Mouse (Mus musculus) left cerebral cortex, adult 8-10 months (tissue): ENCODE measurements around the gene Ptma. TPM values are rescaled to one million over a fixed set of nuclear protein-coding genes. Genes with fewer than 3 reads are reported as not detected.
A peak's percentile ranks its signal among the peaks of the same experiment; 100 is the strongest.
"Not testable (repeated sequence)": the region's sequence is repeated elsewhere in the genome, so short reads cannot be mapped to it uniquely, and the experiment has no call there.

Experiments
- DNase-seq, 2 experiments: peaks; one replicate each; pipeline ENCODE4 v3.0.0; 2022; ENCODE audit warnings: low spot score in 2 of 2
- total RNA-seq, 4 experiments: library from RNA; stranded (reverse); gene quantifications; 2 replicates each; pipeline ENCODE4 v1.2.4; 2022

The Ptma gene
- total RNA-seq, 4 experiments from 2014 or later, result 407 to 432 (median 416) TPM

DNA sequence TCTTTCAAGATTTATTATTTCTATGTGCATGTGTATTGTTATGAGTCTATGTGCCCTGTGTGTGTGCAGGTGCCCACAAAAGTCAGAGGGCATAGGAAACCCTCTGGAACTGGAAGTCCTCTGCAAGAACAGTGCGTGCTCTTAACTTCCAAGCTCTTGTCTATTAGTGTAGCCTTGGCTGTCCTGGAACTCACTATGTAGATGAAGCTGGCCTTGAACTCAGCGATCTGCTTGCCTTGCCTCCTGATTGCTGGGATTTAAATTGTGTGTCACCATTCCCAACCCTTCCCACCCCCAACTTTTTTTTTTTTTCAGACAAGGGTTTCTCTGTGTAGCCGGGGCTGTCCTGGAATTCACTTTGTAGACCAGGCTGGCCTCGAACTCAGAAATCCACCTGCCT lies 30.2 kb upstream of the Ptma start:
- no peak for DNase-seq

DNA sequence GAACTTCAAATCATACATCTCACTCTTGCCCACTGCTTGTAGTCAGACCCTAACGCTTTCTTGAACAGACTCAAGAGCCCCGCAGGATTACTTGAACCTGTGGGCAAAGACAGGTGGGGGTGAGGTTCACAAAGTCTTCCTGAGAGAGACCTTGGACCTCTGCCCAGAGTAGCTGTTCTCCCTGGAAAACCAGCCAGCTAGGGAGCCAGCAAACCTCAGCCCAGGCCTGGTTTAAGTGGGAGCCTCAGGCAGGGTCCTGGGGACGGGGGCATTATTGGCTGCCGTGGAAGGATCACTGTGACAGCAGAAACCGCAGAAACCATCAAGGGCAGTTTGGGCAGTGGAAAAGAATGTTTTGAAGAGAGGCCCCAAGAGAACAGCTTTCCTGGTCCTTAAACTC lies 29.2 kb upstream of the Ptma start:
- no peak for DNase-seq

DNA sequence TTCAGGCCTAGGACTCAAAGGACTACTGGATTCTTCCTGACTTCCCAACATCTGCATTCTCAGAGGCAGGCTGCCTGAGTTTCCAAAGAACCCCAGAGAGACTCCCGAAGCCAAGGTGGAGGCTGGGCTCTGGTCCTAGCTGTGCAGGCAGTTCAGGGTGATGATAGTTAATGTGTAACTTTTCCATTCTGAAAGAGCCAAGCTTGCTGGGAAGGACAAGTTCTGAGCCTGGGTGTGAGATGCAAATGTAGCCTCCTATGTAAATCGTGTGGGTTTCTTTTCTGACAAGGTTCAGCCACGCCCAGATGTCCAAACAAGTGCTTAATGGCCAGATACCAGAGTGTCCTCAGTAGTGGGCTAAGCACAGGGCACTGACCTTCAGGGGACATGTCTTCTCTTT lies 28.5 kb upstream of the Ptma start:
- DNase-seq, result no peak

DNA sequence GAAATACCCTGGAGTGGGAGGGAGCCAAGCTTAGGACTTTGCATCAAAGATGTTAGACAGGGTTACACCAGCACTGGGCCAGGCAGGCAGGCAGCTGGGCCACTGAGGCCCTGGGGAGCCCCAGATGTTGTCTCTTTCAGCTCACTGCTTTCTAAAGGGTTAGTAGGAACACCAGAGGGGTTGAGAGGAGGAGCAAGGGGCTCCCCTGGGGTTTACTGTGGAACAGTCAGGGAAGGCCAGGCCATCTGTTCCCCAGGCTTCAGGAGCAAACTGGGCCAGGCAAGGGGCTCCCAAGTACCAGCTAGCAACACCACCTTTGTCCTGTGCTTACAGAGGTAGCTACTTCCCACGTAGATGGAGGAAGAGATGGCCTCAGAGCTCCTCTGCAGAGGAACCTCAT lies 27.9 kb upstream of the Ptma start:
- no peak for DNase-seq

DNA sequence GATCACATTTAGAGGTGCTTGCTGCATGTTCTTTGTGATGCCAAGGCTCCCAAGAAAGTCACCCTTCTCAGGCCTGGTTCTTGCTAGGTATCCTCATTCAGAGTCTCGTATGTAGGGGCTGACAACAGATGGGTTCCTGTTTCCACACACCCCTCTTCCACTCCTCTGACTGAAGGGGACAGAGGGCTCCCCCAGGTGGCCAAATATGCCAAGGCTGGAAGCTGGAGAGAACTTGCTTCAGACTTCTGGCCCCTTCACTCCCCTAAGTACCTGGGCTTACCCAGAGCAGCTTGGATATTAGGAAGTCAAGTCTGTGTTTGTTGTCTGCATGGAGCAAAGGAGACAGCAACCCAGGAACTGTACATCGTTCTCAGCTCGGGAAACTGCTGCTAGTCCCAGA lies 26.6 kb upstream of the Ptma start:
- DNase-seq, result no peak

DNA sequence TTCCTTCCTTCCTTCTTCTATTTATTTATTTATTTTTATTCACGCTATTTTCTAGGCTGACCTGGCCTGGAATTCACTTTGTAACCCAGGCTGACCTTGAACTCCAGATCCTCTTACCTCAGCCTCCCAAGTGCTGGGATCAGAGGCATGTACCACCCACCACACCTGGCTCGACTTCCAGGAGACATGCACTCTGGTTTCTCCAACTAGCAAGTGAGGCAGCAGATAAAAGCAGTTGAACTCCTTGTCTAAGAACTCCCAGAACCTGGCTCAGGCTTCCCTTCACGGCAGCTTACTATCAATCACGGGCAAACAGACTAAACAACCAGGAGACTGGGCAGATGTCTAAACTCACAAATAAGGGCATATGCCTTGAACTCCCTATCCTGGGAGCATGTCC lies 25.8 kb upstream of the Ptma start:
- DNase-seq, result no peak

DNA sequence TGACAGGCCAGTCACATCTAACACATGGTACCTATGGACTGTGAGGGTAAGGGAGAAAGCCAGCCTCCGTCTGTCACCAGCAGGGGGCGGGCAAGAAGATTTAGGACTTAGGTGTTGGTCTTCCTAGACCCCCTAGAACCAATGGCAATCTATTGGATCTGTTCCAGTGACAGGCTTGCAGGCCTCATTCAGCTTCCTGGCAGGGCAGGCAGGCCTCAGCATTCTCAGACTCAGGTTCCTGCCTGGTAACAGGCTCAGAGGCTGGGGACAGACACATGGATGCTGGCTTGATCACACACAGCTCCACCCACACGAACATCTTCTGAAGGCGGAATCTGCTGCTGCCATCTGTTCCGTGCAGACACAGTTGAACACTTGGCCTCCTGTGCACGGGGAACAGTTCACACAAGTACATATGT lies 25.4 kb upstream of the Ptma start:
- peak; percentile 52 to 92 for DNase-seq

DNA sequence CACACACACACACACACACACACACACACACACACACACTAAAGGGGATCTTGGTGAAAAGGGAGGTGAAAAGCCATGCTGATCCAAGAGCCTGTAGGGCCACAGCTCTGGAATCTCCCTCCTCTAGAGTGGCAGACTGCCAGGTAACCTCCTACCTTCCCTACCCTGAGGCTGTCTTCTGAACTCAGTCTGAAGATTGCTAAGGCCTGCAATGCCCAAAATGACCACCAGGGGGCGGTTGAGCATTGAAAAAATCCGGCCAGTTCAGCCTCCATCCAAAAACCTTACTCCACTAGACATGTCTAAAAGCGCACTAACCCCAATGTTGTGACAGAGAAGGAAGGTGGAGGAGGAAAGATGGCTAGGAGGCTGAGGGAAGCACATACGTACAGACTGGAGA lies 25.0 kb upstream of the Ptma start:
- DNase-seq, result peak; percentile 87 to 99

DNA sequence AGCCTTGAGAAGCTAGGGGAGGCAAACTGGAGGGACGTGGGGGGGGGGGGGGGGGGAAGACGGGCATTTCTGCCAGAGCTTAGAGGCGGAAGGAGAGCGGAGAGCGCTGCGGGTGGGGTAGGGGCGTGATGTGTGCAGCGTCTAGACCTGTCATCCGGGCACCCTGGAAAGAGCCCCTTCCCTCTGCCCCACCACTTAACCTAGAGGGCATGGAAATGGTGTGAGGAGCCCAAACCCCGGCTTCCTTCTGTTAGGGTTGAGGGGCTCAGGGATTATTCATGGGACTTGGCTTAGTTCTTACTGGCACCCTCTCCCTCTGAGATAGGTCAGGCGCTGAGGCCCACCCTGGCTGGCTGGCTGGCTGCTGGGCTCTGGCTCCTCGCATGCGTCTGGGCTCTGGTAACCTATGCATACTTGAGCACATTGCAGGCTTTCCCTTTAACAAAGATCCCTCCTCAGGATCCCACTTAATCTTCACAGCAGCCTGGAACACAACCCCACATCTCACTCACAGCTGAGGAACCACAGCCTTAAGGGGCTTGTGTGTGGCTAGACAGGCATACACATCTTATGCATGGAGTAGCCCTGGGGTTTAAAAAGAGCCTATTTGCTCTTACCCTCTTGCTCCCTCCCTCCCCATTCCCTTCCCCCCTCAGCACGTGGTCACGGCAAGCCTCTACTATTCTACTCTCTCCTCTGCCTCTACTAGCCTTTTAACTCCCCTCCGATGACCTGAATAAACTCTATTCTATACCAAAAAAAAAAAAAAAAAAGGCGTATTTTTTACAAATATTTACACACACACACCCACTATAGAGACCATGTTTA lies 24.1 kb upstream of the Ptma start:
- DNase-seq, result no peak

DNA sequence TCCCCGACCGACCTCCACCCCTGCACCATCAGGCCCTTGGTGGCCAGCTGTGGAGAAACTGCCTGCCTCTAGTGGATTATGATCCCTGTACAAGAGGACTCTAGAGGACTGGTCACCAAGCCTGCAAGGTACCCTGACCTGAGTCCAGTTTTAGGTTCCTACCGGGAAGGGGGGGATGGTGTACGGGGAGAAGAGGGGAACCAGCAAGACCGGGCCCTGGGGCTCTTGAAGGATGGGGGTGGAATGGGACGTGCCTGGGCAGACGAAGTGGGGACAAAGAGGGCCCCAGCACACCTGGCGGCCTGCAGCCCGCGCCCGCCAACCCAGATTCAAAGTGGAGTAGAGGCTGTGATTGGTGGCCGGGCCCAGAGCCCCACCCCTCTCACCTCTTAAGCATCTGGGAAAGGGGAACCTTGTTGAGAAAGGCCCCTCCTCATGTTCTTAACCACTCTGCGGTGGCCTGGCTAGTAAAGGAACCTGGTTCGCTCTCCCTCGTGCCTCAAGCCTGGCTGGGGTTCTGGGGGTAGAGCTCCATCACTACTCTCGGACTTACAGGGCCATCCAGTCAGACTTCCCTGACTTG lies 23.3 kb upstream of the Ptma start:
- no peak for DNase-seq

DNA sequence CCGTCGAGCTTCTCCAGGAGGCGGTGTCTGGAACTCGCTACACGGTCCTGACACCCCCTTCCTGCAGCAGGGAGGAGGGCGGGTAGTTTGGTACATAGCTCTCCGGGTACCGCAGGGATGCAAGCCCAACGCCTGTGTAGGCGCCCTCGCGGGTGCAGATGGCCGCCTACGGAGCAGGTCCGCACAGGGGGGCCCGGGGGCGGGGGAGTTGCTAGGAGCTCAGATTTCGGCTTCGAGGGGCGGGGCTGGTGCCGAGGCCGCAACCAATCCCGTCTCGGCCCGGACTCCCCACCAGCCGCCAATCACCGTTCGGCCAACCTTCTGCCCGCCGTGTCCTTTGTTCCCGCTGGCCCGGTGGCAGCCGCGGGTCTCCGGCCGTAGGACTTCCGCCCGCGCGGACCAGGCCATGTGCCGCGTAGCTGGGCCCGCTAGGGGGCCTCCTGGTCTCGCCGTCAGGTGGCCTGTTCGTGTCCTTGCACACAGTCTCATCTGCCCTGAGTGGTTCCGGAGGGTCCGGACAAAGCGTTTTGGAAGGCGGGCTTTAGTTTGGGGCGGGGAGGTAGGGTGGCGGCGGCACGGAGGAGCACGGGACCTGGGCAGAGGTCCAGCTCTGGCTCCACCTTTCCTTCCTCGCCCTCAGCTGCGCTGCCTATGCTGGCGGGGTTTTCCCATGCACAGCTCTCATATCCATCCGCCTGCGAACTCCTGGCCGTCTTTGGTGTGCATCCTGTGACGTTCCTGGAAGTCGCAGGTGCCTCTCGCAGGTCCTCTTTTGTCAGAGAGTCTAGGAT lies 22.4 kb upstream of the Ptma start:
- peak; percentile 80 to 97 for DNase-seq

DNA sequence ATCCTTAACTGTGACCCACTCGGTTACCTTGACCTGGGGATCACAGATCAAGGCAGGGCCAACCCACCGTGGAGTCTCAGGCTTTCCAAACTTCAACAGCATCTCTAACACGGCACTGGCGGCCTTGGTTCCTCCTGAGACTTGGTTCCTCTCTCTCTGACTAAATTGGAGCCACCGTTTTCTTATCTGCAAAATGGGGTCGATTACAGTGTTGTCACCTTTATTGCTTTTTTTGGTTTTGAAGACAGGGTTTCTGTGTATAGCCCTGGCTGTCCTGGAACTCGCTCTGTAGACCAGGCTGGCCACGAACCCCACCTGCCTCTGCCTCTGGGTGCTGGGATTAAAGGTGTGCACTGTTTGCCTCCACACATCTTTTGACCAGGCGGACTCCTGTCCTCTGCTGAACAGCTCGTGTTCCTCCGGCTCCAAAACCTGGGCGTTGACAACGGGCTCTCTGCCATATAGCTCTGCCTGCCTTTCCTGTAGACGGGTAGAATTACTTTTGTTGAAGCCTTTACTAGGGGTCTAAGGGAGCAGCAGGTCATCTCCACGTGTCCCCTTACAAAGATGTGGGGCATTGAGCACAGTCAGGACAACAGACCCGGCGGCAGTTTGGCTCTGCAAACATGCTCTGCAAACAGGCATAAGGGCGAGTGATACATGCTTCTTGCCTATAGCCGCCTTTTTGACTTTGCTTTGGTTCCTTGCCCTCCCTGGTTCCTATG lies 21.7 kb upstream of the Ptma start:
- DNase-seq, result no peak

DNA sequence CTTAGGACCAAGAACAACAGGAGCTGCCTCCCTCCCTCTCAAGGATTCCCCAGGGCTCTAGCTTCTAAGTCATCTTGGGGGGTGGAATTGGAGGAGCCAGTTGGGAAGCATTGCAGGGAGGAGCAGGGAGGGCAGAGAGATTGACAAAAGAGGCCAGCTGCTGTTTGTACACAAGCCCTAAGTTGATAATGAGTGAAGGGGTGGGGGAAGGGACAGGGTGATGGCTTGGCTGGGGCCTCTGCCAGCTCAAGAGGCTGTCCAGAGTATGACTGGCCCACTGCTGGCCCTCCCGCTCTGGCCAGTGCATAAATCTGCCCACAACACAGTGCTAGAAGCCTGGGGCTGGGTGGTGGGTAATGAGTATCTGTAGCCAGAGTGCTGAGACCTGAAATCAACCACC lies 21.1 kb upstream of the Ptma start:
- peak in 1 of 2 experiments; percentile 77 for DNase-seq

DNA sequence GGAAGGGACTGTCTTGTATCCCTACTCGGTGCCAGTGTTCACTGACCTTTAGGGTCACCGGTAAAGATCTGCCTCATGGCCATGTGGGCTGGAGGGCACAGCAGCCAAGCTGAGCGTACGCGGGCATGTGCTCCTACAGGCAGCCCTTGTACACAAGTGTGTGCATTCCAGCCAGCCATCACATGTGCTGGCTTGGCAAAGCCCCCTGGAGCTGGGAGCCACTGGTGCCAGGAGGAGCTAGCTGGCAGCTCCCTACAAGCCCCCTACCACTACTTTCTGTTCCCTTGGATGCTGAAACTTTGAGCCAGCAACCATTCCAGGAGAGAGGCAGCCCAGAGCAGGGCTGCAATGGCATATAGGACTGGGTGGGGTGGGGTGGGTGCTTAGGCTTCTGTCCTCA lies 20.1 kb upstream of the Ptma start:
- DNase-seq, result no peak

DNA sequence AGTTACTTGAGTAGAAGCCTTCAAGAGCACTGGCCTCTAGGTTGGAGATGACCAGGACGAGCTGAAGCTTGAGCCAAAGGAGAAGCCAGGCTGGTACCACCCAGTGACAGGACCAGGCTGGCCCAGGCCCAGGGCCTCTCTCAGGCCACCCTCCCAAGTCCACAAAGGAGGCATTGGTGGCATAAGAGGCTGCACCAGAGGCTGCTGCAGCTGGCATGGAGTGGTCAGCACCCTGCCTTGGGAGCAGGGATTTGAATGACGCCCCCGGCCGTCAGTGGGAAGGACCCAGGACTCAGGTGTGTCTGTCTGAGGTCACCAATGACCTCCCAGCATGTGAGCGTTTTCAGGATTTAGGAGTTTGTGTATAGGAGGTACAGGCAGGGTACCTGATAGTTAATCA lies 18.7 kb upstream of the Ptma start:
- DNase-seq, result peak in 1 of 2 experiments; percentile 60

DNA sequence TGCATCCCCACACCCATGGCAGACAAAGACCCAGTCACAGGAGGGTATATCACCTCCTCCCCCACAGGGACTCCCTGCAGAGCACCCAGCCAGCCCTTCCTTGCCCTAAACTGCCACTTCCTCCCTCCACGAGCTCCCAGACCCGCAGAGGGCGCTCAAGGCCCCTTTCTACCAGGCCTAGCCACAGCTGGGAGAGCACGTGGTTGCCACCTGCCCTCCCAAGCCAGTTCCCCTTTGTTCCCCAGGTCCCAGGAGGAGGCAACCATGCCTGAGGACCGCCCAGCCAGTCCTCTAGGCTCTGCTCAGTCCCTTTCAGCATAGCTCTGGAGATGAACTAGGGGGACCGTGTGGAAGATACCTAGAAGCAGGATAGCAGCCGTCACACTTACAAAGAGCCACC lies 17.1 kb upstream of the Ptma start:
- DNase-seq, result peak in 1 of 2 experiments; percentile 74

DNA sequence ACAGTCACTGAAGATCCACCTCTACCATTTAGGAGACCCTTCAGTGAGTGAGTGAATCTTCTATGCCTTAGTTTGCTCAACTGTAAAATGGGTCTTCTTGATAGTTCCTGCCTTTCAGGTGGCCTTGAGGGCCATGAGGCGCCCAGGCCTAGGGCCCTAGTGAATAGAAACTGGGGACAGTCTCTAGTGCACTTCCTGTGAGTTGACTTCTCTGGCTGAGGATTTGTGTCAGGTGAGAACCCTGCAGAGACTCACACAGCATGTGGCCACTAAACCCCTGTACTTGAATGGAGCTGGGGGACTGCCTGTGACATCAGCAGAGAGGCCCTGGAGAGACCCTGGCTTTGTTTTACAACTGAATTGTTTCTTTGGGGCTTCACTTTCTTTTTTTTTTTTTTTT lies 16.3 kb upstream of the Ptma start:
- DNase-seq, result no peak

DNA sequence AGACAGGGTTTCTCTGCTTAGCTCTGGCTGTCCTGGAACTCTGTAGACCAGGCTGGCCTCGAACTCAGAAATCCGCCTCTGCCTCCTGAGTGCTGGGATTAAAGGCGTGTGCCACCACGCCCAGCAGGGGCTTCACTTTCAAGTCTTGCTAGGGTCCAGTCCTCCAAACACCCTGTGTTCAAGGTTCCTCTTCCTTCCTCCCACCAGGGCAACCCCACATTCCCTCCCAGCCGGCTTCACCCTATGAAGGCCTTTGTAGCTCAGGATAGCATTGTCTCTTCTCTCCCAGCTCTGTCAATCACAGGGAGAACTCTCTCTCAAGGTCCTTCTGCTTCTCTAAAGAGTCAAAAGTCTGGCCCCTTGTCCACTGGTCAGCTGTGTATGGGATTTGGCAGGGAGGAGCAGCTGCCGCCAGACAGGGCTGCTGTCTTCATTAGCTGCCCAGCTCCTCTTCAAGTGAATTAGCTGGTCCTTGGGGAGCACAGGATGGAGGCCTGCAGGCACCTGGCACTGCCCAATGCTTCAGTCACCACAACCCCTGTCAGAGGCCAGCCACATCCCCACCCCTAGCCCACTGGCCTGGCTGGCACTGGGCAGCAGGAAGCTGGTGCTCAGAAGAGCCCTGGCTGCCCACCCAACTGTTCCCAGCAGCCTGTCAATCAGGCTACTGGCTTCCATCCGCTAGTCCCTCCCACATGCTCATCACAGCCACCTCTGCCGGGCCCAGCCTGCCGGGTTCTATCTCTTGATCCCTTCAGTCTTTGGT lies 15.7 kb upstream of the Ptma start:
- no peak for DNase-seq

DNA sequence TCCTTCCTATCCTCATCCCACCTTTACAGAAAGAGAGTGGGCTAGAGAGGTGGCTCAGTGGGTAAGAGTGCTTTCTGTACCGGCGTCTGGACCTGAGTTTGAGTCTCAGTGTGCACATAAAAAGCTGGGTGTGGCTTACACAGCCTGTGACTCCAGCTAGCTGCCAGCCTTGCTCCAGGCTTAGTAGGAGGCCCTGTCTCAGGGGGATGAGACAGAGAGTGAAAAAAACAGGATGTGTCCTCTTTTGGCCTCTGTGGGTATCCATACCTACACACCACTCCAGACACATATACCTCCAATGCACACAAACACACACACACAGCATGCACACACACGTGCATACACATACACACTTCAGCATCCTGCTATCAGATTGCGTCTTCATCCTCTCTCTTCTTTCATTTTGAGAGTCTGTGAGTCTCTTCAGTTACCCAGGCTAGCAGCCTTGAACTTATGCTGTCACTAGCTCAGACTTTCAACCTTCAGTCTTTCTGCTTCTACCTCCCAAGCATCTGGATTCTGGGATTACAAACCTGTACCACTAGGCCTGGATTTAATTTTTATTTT lies 14.3 kb upstream of the Ptma start:
- no peak for DNase-seq

DNA sequence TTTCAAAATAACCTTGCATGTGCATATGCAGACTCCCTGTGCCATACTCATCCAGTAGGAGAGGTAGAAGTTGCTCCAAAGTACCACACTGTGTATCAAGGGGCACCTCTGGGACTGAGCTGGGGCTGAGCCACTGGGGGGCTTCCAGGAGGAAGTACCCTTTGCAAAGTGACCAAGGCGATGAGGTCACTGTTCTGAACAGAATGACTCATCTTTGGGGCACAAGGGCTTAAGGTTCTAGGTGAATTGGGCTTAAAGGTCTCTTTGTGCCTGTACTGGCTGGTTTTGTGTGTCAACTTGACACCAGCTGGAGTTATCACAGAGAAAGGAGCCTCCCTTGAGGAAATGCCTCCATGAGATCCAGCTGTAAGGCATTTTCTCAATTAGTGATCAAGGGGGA lies 13.5 kb upstream of the Ptma start:
- DNase-seq, result not testable (repeated sequence)
